Mouse (Mus musculus): ENCODE data around the gene Arhgap18.
"Not testable (repeated sequence)": the region's sequence is repeated elsewhere in the genome, so short reads cannot be mapped to it uniquely, and the experiment has no call there.

The Arhgap18 gene

GRCm38 (mm10) chr10:26912112-26912797, 159.0 kb downstream of the Arhgap18 start:
- no peak for DNase-seq

- DNase-seq = no peak
Measured at GRCm38 (mm10) chr10:26912807-26913206, 159.6 kb downstream of the Arhgap18 start.

GRCm38 (mm10) chr10:26919307-26919977, 166.2 kb downstream of the Arhgap18 start:
- no peak for DNase-seq

- no peak for DNase-seq
Measured at GRCm38 (mm10) chr10:26920383-26920979, 167.3 kb downstream of the Arhgap18 start.

- DNase-seq = not testable (repeated sequence)
Measured at GRCm38 (mm10) chr10:26936056-26936455, 182.8 kb downstream of the Arhgap18 start.

- DNase-seq = not testable (repeated sequence)
Measured at GRCm38 (mm10) chr10:26938464-26938863, 185.2 kb downstream of the Arhgap18 start.

GRCm38 (mm10) chr10:26939549-26939948, 186.3 kb downstream of the Arhgap18 start:
- no peak for DNase-seq

- peak; percentile 75 for DNase-seq
Measured at GRCm38 (mm10) chr10:26948331-26948730, 195.1 kb downstream of the Arhgap18 start.

GRCm38 (mm10) chr10:26949667-26950066, 196.4 kb downstream of the Arhgap18 start:
- peak; percentile 85 for DNase-seq

GRCm38 (mm10) chr10:26950448-26950847, 197.2 kb downstream of the Arhgap18 start:
- peak; percentile 34 for DNase-seq

GRCm38 (mm10) chr10:26958513-26958912, 205.3 kb downstream of the Arhgap18 start:
- DNase-seq = peak; percentile 35

Measured in heart, adult 11 months (tissue).